Mouse (Mus musculus): ENCODE results near the gene Mllt3. TPM values are rescaled to one million over a fixed set of nuclear protein-coding genes. Genes with fewer than 3 reads are reported as not detected.
"Not testable (repeated sequence)": the region's sequence is repeated elsewhere in the genome, so short reads cannot be mapped to it uniquely, and the experiment has no call there.

The Mllt3 gene
- total and polyA plus RNA-seq, 2 experiments: 0.62 to 2.6 TPM

DNA sequence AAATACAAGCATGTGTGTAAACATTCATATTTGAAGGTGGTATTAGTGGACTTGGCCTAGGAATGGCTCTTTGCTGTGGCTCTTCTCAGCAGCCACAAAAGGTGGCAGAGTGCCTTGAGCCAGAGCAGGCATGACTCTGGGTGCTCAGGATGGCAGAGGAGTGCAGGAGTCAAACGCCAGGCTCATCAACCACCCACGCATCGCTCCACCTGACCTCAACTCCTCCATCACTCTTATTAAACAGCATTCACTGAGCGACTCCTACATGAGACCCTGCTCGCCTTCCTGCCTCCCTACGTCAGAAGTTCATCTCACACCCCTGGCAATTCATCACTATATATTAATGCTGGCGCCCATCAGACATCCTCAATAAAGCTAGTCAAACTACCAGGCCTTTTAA is 67.3 kb downstream of the Mllt3 start:
- WGBS: 94% methylated on average over 7 of the region's 7 CpGs
- TF ChIP-seq CTCF (IDR thresholded peaks at IDR 0.05; ENCODE audit: low read depth, low read length) (no peak), POLR2A (IDR thresholded peaks at IDR 0.05; ENCODE audit: extremely low read depth, insufficient read depth, low read length) (no peak)
- H3K27me3 ChIP-seq (ENCODE audit: control insufficient read depth, insufficient read depth, low read length): no peaks in the 10 kb centered on the region

GRCm38 (mm10) chr4:87964890-87965289 is 68.3 kb downstream of the Mllt3 start:
- not testable (repeated sequence) for H3K36me3 ChIP-seq (ENCODE audit: control insufficient read depth, insufficient read depth, low read length); H3K27me3 ChIP-seq (ENCODE audit: control insufficient read depth, insufficient read depth, low read length); H3K4me3 ChIP-seq (ENCODE audit: insufficient read depth, low read depth, low read length); H3K9ac ChIP-seq (ENCODE audit: low read depth, low read length); H3K4me1 ChIP-seq (ENCODE audit: control insufficient read depth, insufficient read depth, low read length); H3K79me2 ChIP-seq (ENCODE audit: control insufficient read depth, insufficient read depth, low read length); H3K27ac ChIP-seq (replicated peaks; ENCODE audit: insufficient read depth, low read depth, low read length); DNase-seq (ENCODE audit: extremely low read depth, low read depth, low spot score)
- 97% methylated on average over 1 of the region's 2 CpGs for WGBS

More for the DNA sequence above, 67.3 kb downstream of the Mllt3 start:
- no peak overlapping the region for H3K4me3 ChIP-seq (ENCODE audit: insufficient read depth, low read depth, low read length)
- no peak overlapping the region for H3K9ac ChIP-seq (ENCODE audit: low read depth, low read length)
- no peak for DNase-seq (ENCODE audit: extremely low read depth, low read depth, low spot score)
- H3K27ac ChIP-seq (replicated peaks; ENCODE audit: insufficient read depth, low read depth, low read length): no peak overlapping the region
- no peaks in the 10 kb centered on the region for H3K79me2 ChIP-seq (ENCODE audit: control insufficient read depth, insufficient read depth, low read length)
- H3K36me3 ChIP-seq (ENCODE audit: control insufficient read depth, insufficient read depth, low read length): no peaks in the 10 kb centered on the region
- no peaks in the 10 kb centered on the region for H3K4me1 ChIP-seq (ENCODE audit: control insufficient read depth, insufficient read depth, low read length)

DNA sequence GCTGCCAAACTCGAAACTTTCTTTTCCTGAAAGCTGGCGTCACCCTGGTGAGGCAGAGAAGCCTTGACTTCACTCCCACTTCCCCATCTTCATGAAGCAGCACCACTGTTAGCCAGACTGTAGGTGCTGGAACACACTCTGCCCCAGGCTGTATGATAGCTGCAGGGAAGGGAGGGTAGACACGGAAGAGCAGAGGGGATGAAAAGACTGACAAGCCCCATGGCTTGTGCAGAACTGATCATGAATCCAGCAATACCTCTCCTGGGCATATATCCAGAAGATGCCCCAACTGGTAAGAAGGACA is 69.4 kb downstream of the Mllt3 start:
- Histone ChIP-seq H3K36me3 (ENCODE audit: control insufficient read depth, insufficient read depth, low read length) (no peaks in the 10 kb centered on the region), H3K4me1 (ENCODE audit: control insufficient read depth, insufficient read depth, low read length) (no peaks in the 10 kb centered on the region), H3K79me2 (ENCODE audit: control insufficient read depth, insufficient read depth, low read length) (no peaks in the 10 kb centered on the region), H3K9ac (ENCODE audit: low read depth, low read length) (no peak overlapping the region), H3K4me3 (ENCODE audit: insufficient read depth, low read depth, low read length) (no peak overlapping the region), H3K27ac (replicated peaks; ENCODE audit: insufficient read depth, low read depth, low read length) (no peak overlapping the region), H3K27me3 (ENCODE audit: control insufficient read depth, insufficient read depth, low read length) (no peaks in the 10 kb centered on the region)
- no peak for DNase-seq (ENCODE audit: extremely low read depth, low read depth, low spot score)
- TF ChIP-seq POLR2A (IDR thresholded peaks at IDR 0.05; ENCODE audit: extremely low read depth, insufficient read depth, low read length) (no peak), CTCF (IDR thresholded peaks at IDR 0.05; ENCODE audit: low read depth, low read length) (no peak)
- WGBS: 83% methylated on average over 3 of the region's 3 CpGs

- H3K9ac ChIP-seq (ENCODE audit: low read depth, low read length): no peak overlapping the region
- H3K4me3 ChIP-seq (ENCODE audit: insufficient read depth, low read depth, low read length): no peak overlapping the region
- H3K79me2 ChIP-seq (ENCODE audit: control insufficient read depth, insufficient read depth, low read length): no peaks in the 10 kb centered on the region
- WGBS: 82% methylated on average over 13 of the region's 13 CpGs
- no peak for DNase-seq (ENCODE audit: extremely low read depth, low read depth, low spot score)
- H3K27ac ChIP-seq (replicated peaks; ENCODE audit: insufficient read depth, low read depth, low read length): no peak overlapping the region
- H3K36me3 ChIP-seq (ENCODE audit: control insufficient read depth, insufficient read depth, low read length): no peaks in the 10 kb centered on the region
- H3K27me3 ChIP-seq (ENCODE audit: control insufficient read depth, insufficient read depth, low read length): no peaks in the 10 kb centered on the region
- no peaks in the 10 kb centered on the region for H3K4me1 ChIP-seq (ENCODE audit: control insufficient read depth, insufficient read depth, low read length)
- no peak for TF ChIP-seq POLR2A (IDR thresholded peaks at IDR 0.05; ENCODE audit: extremely low read depth, insufficient read depth, low read length)
- TF ChIP-seq CTCF (IDR thresholded peaks at IDR 0.05; ENCODE audit: low read depth, low read length): no peak
These were observed 70.0 kb downstream of the Mllt3 start for GRCm38 (mm10) chr4:87963055-87963772.

DNA sequence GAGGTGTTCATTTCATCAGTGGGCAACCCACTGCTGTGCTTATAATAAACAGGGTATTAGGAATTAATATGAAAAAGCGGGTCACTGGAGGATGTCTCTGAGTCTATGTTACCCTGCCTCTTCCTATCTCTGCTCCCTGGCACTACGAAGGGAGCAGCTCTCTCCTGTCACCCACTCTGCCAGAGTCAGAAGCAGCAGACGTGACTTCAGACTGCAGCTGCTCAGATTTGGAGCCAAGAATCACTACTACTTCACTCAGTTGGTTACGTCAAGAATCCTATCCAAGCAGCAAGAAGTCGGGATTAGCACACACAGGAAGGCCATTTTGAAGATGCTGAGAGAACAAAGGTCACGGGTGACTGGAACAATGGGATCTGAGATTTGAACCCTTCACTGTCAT is 71.3 kb downstream of the Mllt3 start:
- TF ChIP-seq CTCF (IDR thresholded peaks at IDR 0.05; ENCODE audit: low read depth, low read length): no peak
- TF ChIP-seq POLR2A (IDR thresholded peaks at IDR 0.05; ENCODE audit: extremely low read depth, insufficient read depth, low read length): no peak
- H3K9ac ChIP-seq (ENCODE audit: low read depth, low read length): no peak overlapping the region
- no peaks in the 10 kb centered on the region for H3K4me1 ChIP-seq (ENCODE audit: control insufficient read depth, insufficient read depth, low read length)
- H3K4me3 ChIP-seq (ENCODE audit: insufficient read depth, low read depth, low read length): no peak overlapping the region
- no peak for DNase-seq (ENCODE audit: extremely low read depth, low read depth, low spot score)
- no peaks in the 10 kb centered on the region for H3K79me2 ChIP-seq (ENCODE audit: control insufficient read depth, insufficient read depth, low read length)
- no peaks in the 10 kb centered on the region for H3K36me3 ChIP-seq (ENCODE audit: control insufficient read depth, insufficient read depth, low read length)
- H3K27me3 ChIP-seq (ENCODE audit: control insufficient read depth, insufficient read depth, low read length): no peaks in the 10 kb centered on the region
- H3K27ac ChIP-seq (replicated peaks; ENCODE audit: insufficient read depth, low read depth, low read length): no peak overlapping the region
- WGBS: 86% methylated on average over 6 of the region's 6 CpGs

DNA sequence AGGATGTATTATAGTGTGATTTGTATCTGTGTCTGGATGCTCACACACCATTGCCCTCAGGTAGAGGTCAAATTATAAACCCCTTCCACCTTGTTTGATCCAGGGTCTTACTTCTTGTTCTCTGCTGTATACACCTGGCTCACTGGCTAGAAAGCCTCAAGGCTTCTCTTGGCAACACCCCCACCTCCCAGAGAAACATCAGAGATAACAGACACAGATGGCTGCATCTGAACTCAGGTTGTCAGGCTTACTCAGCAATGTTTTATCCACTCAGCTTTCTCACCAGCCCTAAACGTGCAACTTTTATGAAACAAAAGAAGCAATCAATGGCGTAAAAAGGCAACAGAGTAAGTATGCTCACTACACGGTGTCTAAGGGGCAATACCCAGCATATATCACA is 75.3 kb downstream of the Mllt3 start:
- WGBS: 88% methylated on average over 3 of the region's 3 CpGs
- no peak overlapping the region for H3K9ac ChIP-seq (ENCODE audit: low read depth, low read length)
- H3K79me2 ChIP-seq (ENCODE audit: control insufficient read depth, insufficient read depth, low read length): no peaks in the 10 kb centered on the region
- H3K36me3 ChIP-seq (ENCODE audit: control insufficient read depth, insufficient read depth, low read length): no peaks in the 10 kb centered on the region
- H3K4me1 ChIP-seq (ENCODE audit: control insufficient read depth, insufficient read depth, low read length): no peaks in the 10 kb centered on the region
- no peaks in the 10 kb centered on the region for H3K27me3 ChIP-seq (ENCODE audit: control insufficient read depth, insufficient read depth, low read length)
- H3K27ac ChIP-seq (replicated peaks; ENCODE audit: insufficient read depth, low read depth, low read length): no peak overlapping the region
- DNase-seq (ENCODE audit: extremely low read depth, low read depth, low spot score): no peak
- TF ChIP-seq POLR2A (IDR thresholded peaks at IDR 0.05; ENCODE audit: extremely low read depth, insufficient read depth, low read length) (no peak), CTCF (IDR thresholded peaks at IDR 0.05; ENCODE audit: low read depth, low read length) (no peak)
- H3K4me3 ChIP-seq (ENCODE audit: insufficient read depth, low read depth, low read length): no peak overlapping the region

Data from liver, adult 2 months (tissue).